Mouse (Mus musculus) liver, embryonic 14.5 days (tissue): Measurements from ENCODE around the gene Atp6v0a4. TPM values are rescaled to one million over a fixed set of nuclear protein-coding genes. Genes with fewer than 3 reads are reported as not detected.

ENCODE experiments used
- ATAC-seq: fragments of 200-750 bp; cut with Nextera tagmentation; 2 replicates; pipeline ENCODE4 v1.8.0; 2017; ENCODE audit warnings: moderate number of reproducible peaks, mild to moderate bottlenecking, moderate library complexity; ENCODE audit not compliant: insufficient read depth
- DNase-seq, 3 experiments: peaks; one replicate each; pipeline ENCODE4 v3.0.0-alpha.2; 2012 to 2013; ENCODE audit warnings: low read depth in 3 of 3, low spot score in 3 of 3
- H3K27ac ChIP-seq: fragments of 300-500 bp; sonication (generic); 2 replicates; pipeline ENCODE4 v1.5.1; 2014; ENCODE audit warnings: moderate library complexity, mild to moderate bottlenecking, control low read depth, inconsistent platforms
- H3K27me3 ChIP-seq: fragments of 300-500 bp; sonication (generic); 2 replicates; pipeline ENCODE4 v1.6.1; 2014; ENCODE audit warnings: mild to moderate bottlenecking, low read length, moderate library complexity; ENCODE audit not compliant: control insufficient read depth, insufficient read depth
- H3K36me3 ChIP-seq: fragments of 300-500 bp; sonication (generic); replicated peaks from 2 replicates; pipeline ENCODE4 v1.6.1; 2014; ENCODE audit warnings: low read depth; ENCODE audit not compliant: control insufficient read depth, insufficient read depth
- H3K4me1 ChIP-seq, 2 experiments: fragments of 200-500 bp in 1 of 2; fragments of 300-500 bp in 1 of 2; sonication (generic) in 1 of 2; replicated peaks; 2 replicates each; pipeline ENCODE4 v1.6.1; 2012 to 2014; ENCODE audit warnings: antibody characterized with exemption in 1 of 2, inconsistent platforms in 1 of 2, low read length in 1 of 2; ENCODE audit not compliant: control insufficient read depth in 2 of 2, insufficient read depth in 2 of 2
- H3K4me2 ChIP-seq: fragments of 300-500 bp; sonication (generic); 2 replicates; pipeline ENCODE4 v1.6.1; 2014; ENCODE audit warnings: low read depth, mild to moderate bottlenecking, control low read depth, moderate library complexity
- H3K4me3 ChIP-seq, 2 experiments: fragments of 200-500 bp in 1 of 2; fragments of 300-500 bp in 1 of 2; sonication (generic) in 1 of 2; 2 replicates each; pipeline ENCODE4 v1.5.1; 2012 to 2014; ENCODE audit warnings: low read depth in 2 of 2, low read length in 2 of 2, mild to moderate bottlenecking in 2 of 2, control low read depth in 1 of 2, inconsistent platforms in 1 of 2, moderate library complexity in 1 of 2; ENCODE audit not compliant: insufficient read depth in 1 of 2
- H3K9ac ChIP-seq: fragments of 300-500 bp; sonication (generic); replicated peaks from 2 replicates; pipeline ENCODE4 v1.6.1; 2014; ENCODE audit warnings: mild to moderate bottlenecking, control low read depth, moderate library complexity
- H3K9me3 ChIP-seq: fragments of 300-500 bp; sonication (generic); 2 replicates; pipeline ENCODE4 v1.6.1; 2016; ENCODE audit warnings: low read length, mixed read lengths; ENCODE audit not compliant: control insufficient read depth
- CTCF ChIP-seq: IDR thresholded peaks from 2 replicates; pipeline ENCODE4 v1.5.1; 2016; ENCODE audit warnings: antibody characterized with exemption, low read depth, control low read depth
- EP300 ChIP-seq: IDR thresholded peaks from 2 replicates; pipeline ENCODE4 v1.6.1; 2016; ENCODE audit warnings: antibody characterized with exemption, low read depth
- WGBS: fragments of 180-500 bp; shearing (Covaris S2); extraction: QIAGEN DNeasy Blood & Tissue Kit; methylation state at CpG from one replicate; pipeline ENCODE4 v1.1.7; 2014; ENCODE audit not compliant: insufficient replicate concordance; 5-methylcytosine and 5-hydroxymethylcytosine counted together
- polyA plus RNA-seq, 2 experiments: library from polyadenylated mRNA; depleted of rRNA in 1 of 2; stranded (reverse) in 1 of 2; unstranded in 1 of 2; fragments of >200 nt; fragmentation: Nextera tagmentation in 1 of 2; extraction: Ambion mirVana in 1 of 2; gene quantifications; 2 replicates each; pipeline versions ENCODE4 v1.2.1 to v1.2.3; 2012 to 2014

The Atp6v0a4 gene
- polyA plus RNA-seq, 2 experiments: 0.13 to 0.35 TPM

GRCm38 (mm10) chr6:38128115-38128514 is 3.7 kb upstream of the Atp6v0a4 start:
- no peak overlapping the region for H3K4me2 ChIP-seq
- no peaks in the 10 kb centered on the region for H3K9me3 ChIP-seq
- no peaks in the 10 kb centered on the region for H3K36me3 ChIP-seq
- TF ChIP-seq EP300 (no peak), CTCF (no peak)
- H3K4me3 ChIP-seq: no peak overlapping the region
- DNase-seq: no peak
- no peaks in the 10 kb centered on the region for H3K27me3 ChIP-seq
- 71% methylated on average over 14 of the region's 14 CpGs for WGBS
- H3K9ac ChIP-seq: no peak overlapping the region
- no peak for ATAC-seq
- no peaks in the 10 kb centered on the region for H3K4me1 ChIP-seq
- no peak overlapping the region for H3K27ac ChIP-seq

GRCm38 (mm10) chr6:38125462-38125861 is 1.1 kb upstream of the Atp6v0a4 start:
- 61% methylated on average over 3 of the region's 3 CpGs for WGBS

GRCm38 (mm10) chr6:38124882-38125281 is 496 bp upstream of the Atp6v0a4 start:
- Histone ChIP-seq H3K27me3 (no peaks in the 10 kb centered on the region), H3K27ac (no peak overlapping the region), H3K36me3 (no peaks in the 10 kb centered on the region), H3K4me3 (no peak overlapping the region), H3K9me3 (no peaks in the 10 kb centered on the region), H3K4me2 (no peak overlapping the region), H3K9ac (no peak overlapping the region), H3K4me1 (peaks cover 0 to 2% of the 10 kb centered on the region in 2 experiments; a peak in 1 of 4 replicates)
- no peak for DNase-seq
- TF ChIP-seq CTCF (no peak), EP300 (no peak)
- 75% methylated on average over 5 of the region's 5 CpGs for WGBS
- ATAC-seq: no peak

More at GRCm38 (mm10) chr6:38125462-38125861, 1.1 kb upstream of the Atp6v0a4 start:
- Histone ChIP-seq H3K4me2 (no peak overlapping the region), H3K4me1 (peaks cover 0 to 2% of the 10 kb centered on the region in 2 experiments; a peak in 1 of 4 replicates), H3K4me3 (no peak overlapping the region), H3K36me3 (no peaks in the 10 kb centered on the region), H3K9ac (no peak overlapping the region), H3K27ac (no peak overlapping the region), H3K27me3 (no peaks in the 10 kb centered on the region), H3K9me3 (no peaks in the 10 kb centered on the region)
- DNase-seq: no peak
- TF ChIP-seq EP300 (no peak), CTCF (no peak)
- ATAC-seq: no peak

GRCm38 (mm10) chr6:38123471-38124206 is 747 bp downstream of the Atp6v0a4 start:
- H3K4me3 ChIP-seq: no peak overlapping the region
- no peak overlapping the region for H3K4me2 ChIP-seq
- no peak for ATAC-seq
- no peaks in the 10 kb centered on the region for H3K9me3 ChIP-seq
- no peaks in the 10 kb centered on the region for H3K27me3 ChIP-seq
- TF ChIP-seq CTCF (no peak), EP300 (no peak)
- DNase-seq: no peak
- 67% methylated on average over 18 of the region's 18 CpGs for WGBS
- no peak overlapping the region for H3K27ac ChIP-seq
- peaks cover 0 to 2% of the 10 kb centered on the region in 2 experiments; a peak in 1 of 4 replicates for H3K4me1 ChIP-seq
- H3K36me3 ChIP-seq: no peaks in the 10 kb centered on the region
- no peak overlapping the region for H3K9ac ChIP-seq

GRCm38 (mm10) chr6:38122791-38123190 is 1.6 kb downstream of the Atp6v0a4 start:
- 57% methylated on average over 6 of the region's 6 CpGs for WGBS
- TF ChIP-seq CTCF: no peak
- TF ChIP-seq EP300: no peak
- Histone ChIP-seq H3K4me3 (no peak overlapping the region), H3K4me2 (no peak overlapping the region), H3K36me3 (no peaks in the 10 kb centered on the region), H3K9me3 (no peaks in the 10 kb centered on the region), H3K4me1 (peaks cover 0 to 2% of the 10 kb centered on the region in 2 experiments; a peak in 1 of 4 replicates), H3K27me3 (no peaks in the 10 kb centered on the region), H3K27ac (no peak overlapping the region), H3K9ac (no peak overlapping the region)
- no peak for DNase-seq
- ATAC-seq: no peak
